Mouse (Mus musculus) heart, postnatal 0 days (tissue): ENCODE results near the gene Trank1.

Experiments
- CTCF ChIP-seq: IDR thresholded peaks from 2 replicates; pipeline ENCODE4 v1.5.1; 2016; ENCODE audit warnings: antibody characterized with exemption, control low read depth, low read depth
- EP300 ChIP-seq: IDR thresholded peaks from 2 replicates; pipeline ENCODE4 v1.6.1; 2016; ENCODE audit warnings: antibody characterized with exemption, low read depth

- TF ChIP-seq CTCF: no peak
- TF ChIP-seq EP300: no peak
Observed at GRCm38 (mm10) chr9:111438904-111439835, 127.6 kb downstream of the Trank1 start, which contains the start of gene Dclk3.
